Mouse (Mus musculus): ENCODE measurements around the gene Olfr1034.
"Not testable (repeated sequence)": the region's sequence is repeated elsewhere in the genome, so short reads cannot be mapped to it uniquely, and the experiment has no call there.

The Olfr1034 gene

DNA sequence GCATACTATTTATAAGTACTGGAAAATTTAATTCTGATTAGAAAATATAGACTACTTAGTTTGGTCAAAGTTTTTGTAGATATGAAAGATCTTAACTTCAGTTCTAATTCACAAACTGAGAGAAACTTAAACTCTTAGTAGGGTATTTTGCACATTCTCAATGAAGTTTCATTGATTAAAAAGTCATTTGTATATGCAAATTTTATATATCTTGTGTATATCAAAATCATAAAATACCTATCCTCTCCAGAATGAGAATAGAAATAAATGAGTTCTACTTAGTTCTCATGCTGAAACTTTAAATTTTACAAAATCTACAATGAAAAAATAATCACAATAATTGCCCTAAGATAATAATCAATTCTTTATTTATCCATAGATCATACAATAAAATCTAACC lies at the start of gene Olfr1034:
Gene Olfr1034 (plus strand): TSS at position 301 of the 400 bp plus-strand sequence.
- no peak for DNase-seq

DNA sequence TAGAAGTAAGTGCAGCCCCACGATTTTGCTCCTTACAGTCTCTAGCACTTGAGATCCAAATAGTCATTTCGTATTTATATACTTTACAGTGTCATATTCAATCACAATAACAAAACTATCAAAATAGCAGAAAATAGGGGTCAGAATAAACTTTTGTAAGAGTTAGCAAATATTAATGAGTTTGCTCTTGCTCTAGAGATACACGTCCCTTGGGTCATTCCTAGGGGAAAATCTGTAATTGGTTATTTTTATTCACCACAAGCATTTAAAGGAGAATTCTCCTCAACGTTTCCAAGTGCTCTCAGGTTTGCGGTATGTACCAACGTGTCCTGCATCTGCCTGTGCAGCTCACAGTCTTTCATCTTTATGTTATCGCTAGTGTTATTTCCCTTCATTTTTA lies 40.4 kb upstream of the Olfr1034 start, which contains the start of gene Olfr1032:
Gene Olfr1032 (plus strand): TSS at position 301 of the 400 bp plus-strand sequence.
- DNase-seq: no peak

DNA sequence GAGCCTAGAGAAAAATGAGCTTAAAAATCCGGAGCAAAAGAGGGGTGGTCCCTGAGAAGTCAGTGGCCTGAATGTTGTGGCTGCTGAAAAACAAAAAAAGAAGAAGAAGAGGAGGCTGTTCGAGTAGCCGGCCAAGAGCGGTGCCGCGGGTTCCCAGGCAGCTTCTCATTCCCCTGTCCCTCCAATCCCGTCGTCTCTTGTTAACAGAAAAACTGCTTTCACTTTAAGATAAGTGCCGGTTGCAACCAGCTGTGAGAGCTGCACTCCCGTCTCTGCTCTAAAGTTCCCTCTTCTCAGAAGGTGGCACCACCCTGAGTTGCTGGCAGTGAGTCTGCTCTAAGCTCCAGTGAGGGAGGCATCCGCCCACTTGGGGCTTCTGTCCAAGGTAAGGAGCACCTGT lies 25.3 kb upstream of the Olfr1034 start, which contains the start of gene Olfr1033:
Gene Olfr1033 (plus strand): TSS at position 228 of the 400 bp plus-strand sequence.
- DNase-seq: peak; percentile 38

- not testable (repeated sequence) for DNase-seq
These were observed 24.1 kb upstream of the Olfr1034 start for GRCm38 (mm10) chr2:86021518-86021917.

DNA sequence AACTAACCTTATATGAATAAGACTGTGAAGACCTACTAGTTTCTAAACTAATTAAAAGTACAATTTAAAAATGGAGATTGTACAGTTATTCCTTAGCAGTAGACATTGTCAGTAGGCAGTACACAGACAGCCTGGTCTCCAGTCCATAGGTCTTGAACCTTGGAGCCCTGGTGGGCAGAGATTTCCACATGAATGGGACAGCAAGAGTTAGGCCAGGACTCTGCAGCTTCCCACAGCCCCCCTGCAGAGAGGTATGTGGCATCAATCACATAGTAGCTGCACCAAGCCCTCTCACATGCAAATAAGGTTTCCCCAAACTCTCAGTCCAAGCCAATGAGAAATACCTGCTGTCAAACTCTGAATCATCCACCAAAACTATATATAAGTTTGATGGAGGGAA lies 5.1 kb downstream of the Olfr1034 start:
- not testable (repeated sequence) for DNase-seq

- not testable (repeated sequence) for DNase-seq
These were observed 18.1 kb downstream of the Olfr1034 start for GRCm38 (mm10) chr2:86063766-86064165.

DNA sequence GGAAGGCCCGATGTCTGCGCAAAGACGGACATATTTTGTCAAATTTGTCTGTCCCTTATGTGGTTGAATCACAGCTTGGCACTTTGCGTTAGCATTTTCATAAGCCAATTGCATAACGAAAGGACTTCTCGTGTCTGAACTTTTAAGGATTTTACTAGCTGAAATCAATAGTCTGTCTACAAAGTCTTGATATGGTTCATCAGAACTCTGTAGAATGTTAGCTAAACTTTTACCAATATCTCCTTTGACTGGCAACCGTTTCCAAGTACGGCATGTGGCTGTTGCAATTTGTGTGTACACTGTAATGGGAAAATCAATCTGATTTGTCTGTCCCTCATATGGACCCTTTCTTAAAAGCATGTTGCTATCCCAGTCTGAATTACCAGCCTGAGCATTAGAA lies 24.5 kb downstream of the Olfr1034 start:
- DNase-seq: no peak

DNA sequence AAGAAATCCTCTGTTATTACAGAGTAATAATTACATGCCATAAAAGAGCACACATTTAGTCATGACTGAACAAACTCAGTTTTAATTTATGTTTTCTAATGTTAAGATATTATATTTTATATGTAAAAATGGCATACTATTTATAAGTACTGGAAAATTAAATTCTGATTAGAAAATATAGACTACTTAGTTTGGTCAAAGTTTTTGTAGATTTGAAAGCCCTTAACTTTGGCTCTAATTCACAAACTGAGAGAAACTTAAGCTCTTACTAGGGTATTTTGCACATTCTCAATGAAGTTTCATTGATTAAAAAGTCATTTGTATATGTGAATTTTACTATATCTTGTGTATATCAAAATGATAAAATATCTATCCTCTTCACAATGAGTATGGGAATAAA lies 28.0 kb downstream of the Olfr1034 start, which contains the start of gene Olfr1036:
Gene Olfr1036 (plus strand): TSS at position 301 of the 400 bp plus-strand sequence.
- not testable (repeated sequence) for DNase-seq

DNA sequence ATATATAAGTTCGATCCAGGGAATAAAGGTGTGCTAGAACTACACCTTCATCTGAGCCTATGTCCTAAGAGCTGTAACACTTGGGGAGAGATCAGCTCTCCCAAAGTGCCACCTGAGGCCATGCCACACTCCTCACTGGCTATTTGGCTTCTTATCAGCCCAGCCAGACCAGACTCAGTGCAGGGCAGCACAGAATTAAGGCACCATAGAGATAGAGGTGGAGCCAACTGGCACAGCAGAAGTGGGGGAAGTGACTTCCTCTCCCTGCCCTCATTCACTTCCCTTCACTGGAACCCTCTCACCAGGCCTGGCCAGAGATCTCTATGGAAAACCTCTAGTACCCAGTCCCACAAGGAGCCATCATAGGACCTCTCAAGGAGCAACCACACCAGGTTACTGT lies 34.8 kb downstream of the Olfr1034 start:
- DNase-seq: not testable (repeated sequence)

DNA sequence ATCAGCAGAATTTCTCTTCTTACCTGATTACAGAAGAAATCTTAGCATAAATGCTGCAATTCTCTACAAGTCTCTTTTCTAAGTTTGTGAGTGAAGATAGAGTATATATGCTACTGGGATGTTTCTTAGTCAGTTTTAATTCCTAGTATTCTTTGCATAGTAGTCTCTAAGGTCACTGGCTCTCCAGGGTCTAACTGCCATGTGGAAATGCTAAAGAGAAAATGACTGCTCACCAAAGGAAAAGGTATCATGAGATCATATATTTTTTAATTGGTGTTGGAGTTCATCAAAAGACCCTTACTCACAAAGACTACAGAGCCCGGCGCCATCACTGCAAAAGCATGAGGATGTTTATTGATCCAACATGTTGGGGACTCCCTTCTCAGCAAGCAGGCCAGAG lies 41.6 kb downstream of the Olfr1034 start, which contains the start of gene Olfr1037:
Gene Olfr1037 (minus strand): TSS at position 101 of the 400 bp plus-strand sequence.
- no peak for DNase-seq

Measured in retina, postnatal 1 day (tissue).